Mouse (Mus musculus): ENCODE measurements around the gene Actn3. TPM values are rescaled to one million over a fixed set of nuclear protein-coding genes. Genes with fewer than 3 reads are reported as not detected.
A peak's percentile ranks its signal among the peaks of the same experiment; 100 is the strongest.

Gene Actn3
- total RNA-seq (2018; cell fraction: chromatin; rRNA removed), result not detected
- not detected for total RNA-seq (2018; cell fraction: cytosol; rRNA removed)
- total RNA-seq (2018; cell fraction: nucleus; rRNA removed), result not detected
- not detected in 3 replicates for polyA plus RNA-seq (2018)

DNA sequence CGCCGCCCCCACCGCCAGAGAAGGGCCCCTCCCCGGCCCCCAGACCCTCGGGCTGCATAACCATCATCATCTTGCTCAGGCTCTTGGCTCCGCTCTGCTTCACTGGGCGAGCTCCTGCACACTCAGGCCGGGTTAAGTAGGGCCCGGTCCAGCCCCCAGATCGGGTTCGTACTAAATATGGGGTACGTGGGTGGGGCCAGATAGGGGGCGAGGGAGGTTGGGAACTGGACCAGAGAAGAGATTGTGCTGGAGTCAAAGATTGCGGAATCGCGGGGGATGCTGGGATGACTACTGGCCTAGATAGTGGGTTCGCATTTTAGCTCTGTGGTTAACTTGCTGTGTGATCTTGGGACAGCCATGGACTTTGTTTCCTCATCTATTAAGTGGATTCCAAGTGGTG lies at the start of gene Actn3:
Actn3 (minus strand) TSS at position 125 of the 400 bp plus-strand sequence.
- WGBS (ENCODE audit: missing documents), result 12% methylated on average over 17 of the region's 17 CpGs
- peaks cover 19% of the 10 kb centered on the region for H3K79me2 ChIP-seq (ENCODE audit: inconsistent target)
- no peak within 1 kb of the TSS for H3K27ac ChIP-seq
- H3K4me3 ChIP-seq (ENCODE audit: inconsistent target), result peak within 1 kb of the TSS; percentile 46
- H3K36me3 ChIP-seq (ENCODE audit: inconsistent target), result peaks cover 12% of the 10 kb centered on the region; the same call in 1 of the 2 replicates

DNA sequence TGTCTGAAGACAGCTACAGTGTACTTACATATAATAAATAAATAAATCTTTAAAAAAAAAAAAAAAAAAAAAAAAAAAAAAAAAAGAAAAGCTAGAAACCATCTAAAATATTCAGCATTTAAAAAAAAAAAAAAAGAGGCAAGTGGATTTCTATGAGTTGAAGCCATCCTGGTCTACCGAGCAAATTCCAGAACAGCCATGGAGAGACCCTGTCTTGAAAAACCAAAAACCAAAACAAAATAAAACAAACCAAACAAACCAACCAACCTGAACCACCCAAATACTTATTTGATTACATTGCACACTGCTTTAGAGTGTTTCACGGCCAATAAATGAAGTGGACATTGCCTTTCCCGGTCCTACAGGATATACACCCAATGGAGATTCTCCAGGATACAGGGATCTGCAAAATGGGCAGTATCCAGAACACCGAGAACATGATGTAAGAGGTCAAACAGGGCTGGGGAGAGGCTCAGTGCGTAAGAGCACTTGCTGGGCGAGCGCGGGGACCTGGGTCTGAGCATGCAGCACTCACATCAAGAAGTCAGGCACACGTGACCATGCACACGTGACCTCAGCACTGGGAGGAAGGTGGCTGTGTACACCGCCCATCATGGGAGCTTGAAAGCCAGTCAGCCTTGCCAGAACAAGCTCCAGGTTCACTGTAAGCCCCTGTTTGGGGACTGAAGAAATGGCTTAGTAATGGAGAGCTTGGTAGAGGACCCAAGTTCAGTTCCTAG lies 47.6 kb upstream of the Actn3 start:
- Histone ChIP-seq H3K27ac (no peak overlapping the region), H3K79me2 (ENCODE audit: inconsistent target) (peaks cover 30% of the 10 kb centered on the region), H3K4me3 (ENCODE audit: inconsistent target) (no peak overlapping the region), H3K36me3 (ENCODE audit: inconsistent target) (peaks cover 56% of the 10 kb centered on the region)
- WGBS (ENCODE audit: missing documents), result 97% methylated on average over 11 of the region's 11 CpGs

DNA sequence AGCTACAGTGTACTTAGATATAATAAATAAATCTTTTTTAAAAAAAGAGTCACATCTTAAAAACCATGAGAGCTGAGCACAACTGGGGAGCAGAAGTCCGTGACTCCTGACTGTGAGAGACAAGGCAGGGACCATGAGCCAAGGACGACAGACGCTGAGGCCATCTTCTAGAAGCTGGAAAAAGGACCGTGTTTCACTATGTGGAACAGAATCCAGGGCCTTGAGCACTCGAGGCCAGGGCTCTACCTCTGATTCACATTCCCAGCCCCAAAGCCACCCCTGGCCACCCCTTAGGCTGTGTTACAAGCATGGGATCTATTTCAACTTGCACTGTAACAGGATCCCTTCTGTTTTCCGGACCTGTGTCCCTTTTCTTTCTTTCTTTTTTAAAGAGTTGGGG lies 41.9 kb upstream of the Actn3 start:
- no peak overlapping the region for H3K4me3 ChIP-seq (ENCODE audit: inconsistent target)
- WGBS (ENCODE audit: missing documents), result 93% methylated on average over 6 of the region's 6 CpGs
- no peaks in the 10 kb centered on the region for H3K79me2 ChIP-seq (ENCODE audit: inconsistent target)
- H3K36me3 ChIP-seq (ENCODE audit: inconsistent target), result peaks cover 93% of the 10 kb centered on the region
- H3K27ac ChIP-seq, result no peak overlapping the region

DNA sequence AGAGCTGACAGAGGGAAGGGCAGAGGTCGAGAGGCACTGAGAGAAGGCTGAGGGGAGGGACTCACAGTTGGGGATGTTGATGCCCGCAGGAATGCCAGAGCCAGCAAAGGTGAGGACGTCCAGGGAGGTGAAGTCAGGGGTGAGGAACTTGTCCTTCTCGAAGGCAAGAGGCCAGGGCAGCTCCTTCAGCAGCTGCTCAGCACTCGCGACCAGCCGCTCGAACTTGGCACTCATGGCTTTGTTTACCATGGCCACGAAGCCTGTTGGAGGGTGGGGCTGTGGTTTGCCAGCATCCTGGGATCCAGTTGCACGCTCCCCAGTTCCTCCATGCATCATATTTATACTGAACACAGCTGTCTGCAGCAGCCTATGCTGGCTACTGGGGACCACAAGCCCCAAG lies 39.1 kb upstream of the Actn3 start:
- Histone ChIP-seq H3K27ac (no peak overlapping the region), H3K4me3 (ENCODE audit: inconsistent target) (no peak overlapping the region), H3K79me2 (ENCODE audit: inconsistent target) (no peaks in the 10 kb centered on the region), H3K36me3 (ENCODE audit: inconsistent target) (peaks cover 90% of the 10 kb centered on the region)
- WGBS (ENCODE audit: missing documents), result 81% methylated on average over 10 of the region's 10 CpGs

GRCm38 (mm10) chr19:4915924-4916603 lies 38.4 kb upstream of the Actn3 start:
- Histone ChIP-seq H3K36me3 (ENCODE audit: inconsistent target) (peaks cover 90% of the 10 kb centered on the region), H3K79me2 (ENCODE audit: inconsistent target) (no peaks in the 10 kb centered on the region), H3K4me3 (ENCODE audit: inconsistent target) (no peak overlapping the region), H3K27ac (no peak overlapping the region)
- 96% methylated on average over 15 of the region's 15 CpGs for WGBS (ENCODE audit: missing documents)

GRCm38 (mm10) chr19:4909376-4909775 lies 31.7 kb upstream of the Actn3 start:
- Histone ChIP-seq H3K36me3 (ENCODE audit: inconsistent target) (peaks cover 56% of the 10 kb centered on the region), H3K4me3 (ENCODE audit: inconsistent target) (no peak overlapping the region), H3K79me2 (ENCODE audit: inconsistent target) (no peaks in the 10 kb centered on the region), H3K27ac (no peak overlapping the region)
- 89% methylated on average over 7 of the region's 7 CpGs for WGBS (ENCODE audit: missing documents)

GRCm38 (mm10) chr19:4908107-4908506 lies 30.4 kb upstream of the Actn3 start:
- Histone ChIP-seq H3K27ac (no peak overlapping the region), H3K4me3 (ENCODE audit: inconsistent target) (no peak overlapping the region), H3K79me2 (ENCODE audit: inconsistent target) (no peaks in the 10 kb centered on the region), H3K36me3 (ENCODE audit: inconsistent target) (peaks cover 44% of the 10 kb centered on the region)
- WGBS (ENCODE audit: missing documents), result 93% methylated on average over 4 of the region's 4 CpGs

GRCm38 (mm10) chr19:4905979-4906794 lies 28.5 kb upstream of the Actn3 start, which contains the start of gene Bbs1:
Gene Bbs1 (minus strand): TSS chr19:4906628.
- Histone ChIP-seq H3K27ac (no peak within 1 kb of the TSS), H3K36me3 (ENCODE audit: inconsistent target) (peaks cover 29% of the 10 kb centered on the region), H3K79me2 (ENCODE audit: inconsistent target) (no peaks in the 10 kb centered on the region), H3K4me3 (ENCODE audit: inconsistent target) (peak within 1 kb of the TSS; percentile 65)
- WGBS (ENCODE audit: missing documents), result 10% methylated on average over 29 of the region's 31 CpGs

GRCm38 (mm10) chr19:4899888-4900287 lies 22.2 kb upstream of the Actn3 start:
- no peak overlapping the region for H3K4me3 ChIP-seq (ENCODE audit: inconsistent target)
- no peaks in the 10 kb centered on the region for H3K79me2 ChIP-seq (ENCODE audit: inconsistent target)
- H3K27ac ChIP-seq, result no peak overlapping the region
- WGBS (ENCODE audit: missing documents), result 77% methylated on average over 3 of the region's 3 CpGs
- H3K36me3 ChIP-seq (ENCODE audit: inconsistent target), result no peaks in the 10 kb centered on the region

- no peaks in the 10 kb centered on the region for H3K36me3 ChIP-seq (ENCODE audit: inconsistent target)
- no peaks in the 10 kb centered on the region for H3K79me2 ChIP-seq (ENCODE audit: inconsistent target)
- H3K27ac ChIP-seq, result no peak overlapping the region
- WGBS (ENCODE audit: missing documents), result 96% methylated on average over 9 of the region's 9 CpGs
- no peak overlapping the region for H3K4me3 ChIP-seq (ENCODE audit: inconsistent target)
Observed at GRCm38 (mm10) chr19:4898972-4899371, 21.3 kb upstream of the Actn3 start.

DNA sequence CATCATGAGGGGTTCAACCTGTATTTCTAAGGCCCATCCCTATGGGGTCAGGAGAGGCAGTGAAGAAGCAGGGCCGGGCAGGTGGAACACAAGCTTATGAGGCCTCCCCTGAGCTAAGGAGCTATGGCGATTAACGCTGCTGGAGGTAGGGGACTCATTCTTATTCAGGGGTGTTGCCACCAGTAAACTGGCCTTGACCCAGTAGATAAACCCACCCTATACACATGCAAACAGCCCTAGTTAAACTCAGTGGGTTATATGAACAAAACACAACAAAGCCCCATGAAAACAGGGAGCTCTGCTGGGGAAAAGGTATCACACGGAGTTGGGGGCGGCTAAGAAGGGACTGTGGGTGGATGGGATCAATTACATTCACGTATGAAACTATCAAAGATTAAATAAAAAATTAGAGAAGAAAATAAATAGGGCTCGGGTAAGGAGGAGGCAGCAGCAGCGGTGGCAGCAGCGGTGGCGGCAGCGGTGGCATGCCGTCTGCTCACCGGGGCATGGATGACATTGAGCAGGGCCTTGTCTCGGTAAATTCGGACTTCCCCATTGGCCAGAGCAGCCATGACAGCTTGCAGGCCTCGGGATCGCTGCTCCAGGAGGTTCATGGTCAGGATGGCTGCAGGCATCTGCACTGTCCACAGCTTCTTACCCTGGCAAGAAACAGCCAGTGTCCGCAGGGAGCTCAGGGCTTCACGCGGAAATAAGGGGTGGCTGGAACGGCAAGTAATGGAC lies 19.2 kb upstream of the Actn3 start:
- WGBS (ENCODE audit: missing documents), result 85% methylated on average over 21 of the region's 21 CpGs
- H3K4me3 ChIP-seq (ENCODE audit: inconsistent target), result no peak overlapping the region

DNA sequence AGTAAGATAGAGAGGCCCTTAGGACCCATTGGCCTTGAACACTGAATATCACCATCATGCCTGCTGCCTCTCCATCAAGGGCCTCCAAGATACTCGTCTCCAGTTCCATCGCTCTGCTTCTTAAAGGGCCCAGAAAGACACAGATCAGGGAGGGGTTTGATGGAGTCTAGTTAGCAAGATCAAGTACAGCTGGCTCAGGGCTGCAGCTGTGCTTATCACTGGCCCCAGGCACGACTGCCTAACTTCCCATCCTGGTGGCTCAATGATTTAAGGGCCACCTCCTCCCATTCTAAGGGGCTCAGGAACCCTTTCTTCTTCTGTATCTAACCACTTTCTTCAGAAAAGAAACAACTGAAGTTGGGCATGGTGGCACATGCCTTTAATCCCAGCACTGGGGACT lies 14.1 kb upstream of the Actn3 start:
- WGBS (ENCODE audit: missing documents), result 69% methylated on average over 3 of the region's 3 CpGs
- H3K27ac ChIP-seq, result no peak overlapping the region
- no peak overlapping the region for H3K4me3 ChIP-seq (ENCODE audit: inconsistent target)

More for the DNA sequence above, 19.2 kb upstream of the Actn3 start:
- H3K27ac ChIP-seq, result no peak overlapping the region
- H3K36me3 ChIP-seq (ENCODE audit: inconsistent target), result no peaks in the 10 kb centered on the region
- no peaks in the 10 kb centered on the region for H3K79me2 ChIP-seq (ENCODE audit: inconsistent target)

GRCm38 (mm10) chr19:4889791-4890190 lies 12.1 kb upstream of the Actn3 start:
- Histone ChIP-seq H3K27ac (no peak overlapping the region), H3K79me2 (ENCODE audit: inconsistent target) (no peaks in the 10 kb centered on the region), H3K4me3 (ENCODE audit: inconsistent target) (no peak overlapping the region), H3K36me3 (ENCODE audit: inconsistent target) (no peaks in the 10 kb centered on the region)
- WGBS (ENCODE audit: missing documents), result 92% methylated on average over 10 of the region's 10 CpGs

More for the DNA sequence above, 14.1 kb upstream of the Actn3 start:
- H3K79me2 ChIP-seq (ENCODE audit: inconsistent target), result no peaks in the 10 kb centered on the region
- H3K36me3 ChIP-seq (ENCODE audit: inconsistent target), result no peaks in the 10 kb centered on the region

DNA sequence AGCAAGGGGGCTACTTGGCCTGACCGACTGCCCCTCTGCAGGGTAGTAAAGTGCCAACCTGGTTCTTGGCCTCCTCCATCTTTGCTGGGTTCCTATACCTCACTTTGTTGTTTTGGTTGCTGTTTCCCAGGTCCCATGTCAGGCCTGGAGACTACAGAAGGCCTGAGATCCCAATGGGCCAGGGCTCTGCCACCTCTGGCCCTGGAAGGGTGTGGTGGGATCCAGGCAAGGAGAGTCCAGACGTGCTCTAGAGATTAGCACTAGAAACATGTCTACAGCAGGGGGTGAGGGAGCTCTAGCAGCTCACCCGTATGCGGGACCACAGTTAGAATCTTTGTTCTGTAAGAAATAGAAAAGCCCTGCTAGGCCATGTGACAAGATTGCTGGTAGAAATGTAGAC lies 6.3 kb upstream of the Actn3 start:
- 98% methylated on average over 4 of the region's 4 CpGs for WGBS (ENCODE audit: missing documents)
- H3K4me3 ChIP-seq (ENCODE audit: inconsistent target), result no peak overlapping the region
- H3K27ac ChIP-seq, result no peak overlapping the region
- H3K79me2 ChIP-seq (ENCODE audit: inconsistent target), result peaks cover 16% of the 10 kb centered on the region
- H3K36me3 ChIP-seq (ENCODE audit: inconsistent target), result peaks cover 24% of the 10 kb centered on the region; the same call in 1 of the 2 replicates

Data from macrophage (primary cell).